Mouse (Mus musculus) left cerebral cortex, adult 11 months (tissue): Measurements from ENCODE around the gene Yrdc.

Experiments used
- DNase-seq: peaks from one replicate; pipeline ENCODE4 v3.0.0; 2022; ENCODE audit warnings: low spot score

The Yrdc gene

DNA sequence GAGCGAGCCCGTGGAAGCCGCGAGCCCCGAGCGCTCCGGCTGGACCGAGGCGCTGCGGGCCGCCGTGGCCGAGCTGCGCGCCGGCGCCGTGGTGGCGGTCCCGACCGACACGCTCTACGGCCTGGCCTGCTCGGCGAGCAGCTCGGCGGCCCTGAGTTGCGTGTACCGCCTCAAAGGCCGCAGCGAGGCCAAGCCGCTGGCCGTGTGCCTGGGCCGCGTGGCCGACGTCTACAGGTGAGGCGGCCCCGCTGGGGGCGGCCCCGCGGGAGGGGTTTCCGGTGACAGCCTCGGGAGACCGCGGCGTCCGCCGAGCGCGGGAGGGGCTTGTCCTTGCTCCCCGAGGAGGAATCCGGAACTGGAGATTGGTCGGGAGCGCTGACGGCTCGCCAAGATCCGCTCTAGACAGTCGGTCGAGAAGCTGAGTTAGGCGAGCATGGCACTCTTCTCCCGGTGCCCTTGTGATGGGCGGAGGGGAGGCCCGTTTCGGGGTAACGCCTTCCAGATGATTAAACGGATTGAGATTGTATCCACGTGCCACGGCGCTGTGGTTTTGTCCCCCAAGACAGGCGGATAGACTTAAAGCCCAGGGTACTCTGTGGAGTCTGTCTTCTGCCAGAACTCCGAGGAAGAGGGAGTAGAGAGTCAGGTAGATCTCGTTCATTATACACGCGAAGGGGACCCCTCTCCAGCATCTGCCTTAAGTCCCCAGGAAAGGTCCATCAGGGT is 617 bp downstream of the Yrdc start, which contains the start of gene 1110065P20Rik:
1110065P20Rik (minus strand) TSS at position 264 of the 726 bp plus-strand sequence.
- DNase-seq: peak; percentile 62

DNA sequence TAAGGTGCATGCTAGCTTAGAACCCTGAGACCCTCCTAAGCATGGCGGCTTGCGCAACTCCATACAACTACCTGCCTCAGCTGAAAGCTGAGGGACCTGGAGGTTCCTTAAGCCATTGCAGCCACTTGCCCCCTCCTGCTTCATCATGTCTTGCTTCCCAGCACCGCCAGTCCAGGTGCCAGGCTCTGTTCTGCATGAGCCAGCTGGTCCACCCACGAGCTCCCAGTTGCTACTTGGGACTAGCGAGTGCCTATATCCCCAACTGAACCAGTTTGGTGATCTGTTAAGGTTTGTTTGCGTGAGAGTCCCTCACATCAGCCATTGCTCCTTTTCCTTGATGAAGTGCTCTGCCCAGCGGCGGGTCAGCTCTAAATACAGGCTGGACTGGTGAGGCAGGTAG is 5.8 kb downstream of the Yrdc start:
- no peak for DNase-seq

DNA sequence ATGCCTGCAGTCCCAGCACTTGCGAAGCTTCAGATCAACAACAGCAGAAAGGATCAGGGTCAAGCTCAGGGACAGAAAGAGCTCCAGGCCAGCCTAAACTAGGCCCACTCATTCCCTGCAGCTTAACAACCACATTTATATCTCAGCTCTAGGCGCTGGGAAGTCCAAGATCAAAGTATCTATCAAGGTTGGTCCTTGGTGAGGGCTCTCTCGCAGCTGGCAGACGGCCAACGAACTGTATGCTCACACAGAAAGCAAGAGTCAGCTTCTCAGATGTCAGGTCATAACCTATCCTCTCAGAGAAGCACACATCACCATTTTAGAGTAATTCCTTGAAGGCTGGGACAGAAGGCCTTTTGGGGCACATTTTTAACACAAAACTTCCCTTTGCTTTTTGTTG is 7.9 kb downstream of the Yrdc start:
- DNase-seq: no peak

DNA sequence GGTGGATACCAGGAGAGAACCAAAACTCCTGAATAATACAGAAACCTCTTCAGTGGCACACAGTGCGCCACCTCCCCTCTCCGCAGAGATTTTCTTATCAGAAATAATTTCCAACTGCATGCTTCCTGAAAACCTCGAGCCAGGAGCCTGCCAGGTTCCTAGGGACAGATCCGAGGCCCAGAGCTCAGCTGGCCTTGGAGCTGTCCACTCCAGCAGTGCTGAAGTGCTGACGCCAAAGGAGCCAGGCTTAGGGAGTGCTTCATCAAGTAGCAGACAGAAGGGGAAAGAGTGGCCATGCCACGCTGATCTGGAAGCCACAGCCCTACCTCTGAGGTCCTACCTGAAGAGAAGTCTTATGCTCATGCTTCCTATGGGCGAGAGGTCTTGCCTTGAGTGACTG is 10.0 kb downstream of the Yrdc start:
- DNase-seq: no peak

DNA sequence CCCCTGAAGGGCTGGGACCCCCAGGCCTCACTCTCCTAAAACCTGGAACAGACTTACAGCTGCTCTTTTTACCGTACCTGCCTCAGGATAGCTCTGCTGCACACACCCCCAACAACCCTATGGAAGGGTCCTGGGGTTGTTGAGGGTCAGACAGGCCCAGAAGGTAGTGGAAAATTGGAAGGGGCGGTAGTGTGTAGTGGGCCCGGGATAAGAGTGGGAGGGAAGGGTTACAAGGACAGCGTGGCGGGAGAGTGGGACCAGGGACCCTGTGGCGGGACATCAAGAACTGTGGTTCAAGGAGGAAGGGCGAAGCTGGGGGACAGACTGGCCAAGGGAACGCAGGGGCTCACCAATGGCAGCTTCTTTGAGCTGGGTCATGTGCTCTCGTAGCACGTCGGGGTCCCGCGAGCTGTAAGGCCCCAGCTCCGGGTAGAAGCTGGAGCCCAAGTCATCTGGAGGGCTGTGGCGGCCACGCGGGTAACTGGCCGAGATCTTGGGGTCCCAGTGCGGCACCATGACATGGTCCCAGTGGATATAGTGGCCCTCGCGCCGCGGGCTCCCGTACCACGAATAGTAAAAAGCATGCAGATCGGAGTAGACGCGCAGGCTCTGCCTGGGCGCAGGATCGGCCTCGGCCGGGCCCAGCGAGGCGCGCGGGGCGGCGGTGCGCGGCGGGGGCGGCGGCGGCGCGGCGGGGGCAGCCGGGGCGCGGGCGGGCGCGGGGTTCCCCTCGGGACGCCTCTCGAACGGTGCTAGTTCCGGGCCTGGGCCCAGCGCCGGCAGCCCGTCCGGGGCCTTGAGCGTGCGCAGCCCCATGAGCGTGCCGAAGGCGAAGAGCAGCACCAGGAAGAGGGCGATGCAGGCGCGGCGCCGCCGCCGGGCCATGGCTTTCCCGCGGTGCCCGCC is 11.1 kb downstream of the Yrdc start, which contains the start of gene Maneal:
Maneal (minus strand) TSS at position 889 of the 906 bp plus-strand sequence.
- DNase-seq: no peak

DNA sequence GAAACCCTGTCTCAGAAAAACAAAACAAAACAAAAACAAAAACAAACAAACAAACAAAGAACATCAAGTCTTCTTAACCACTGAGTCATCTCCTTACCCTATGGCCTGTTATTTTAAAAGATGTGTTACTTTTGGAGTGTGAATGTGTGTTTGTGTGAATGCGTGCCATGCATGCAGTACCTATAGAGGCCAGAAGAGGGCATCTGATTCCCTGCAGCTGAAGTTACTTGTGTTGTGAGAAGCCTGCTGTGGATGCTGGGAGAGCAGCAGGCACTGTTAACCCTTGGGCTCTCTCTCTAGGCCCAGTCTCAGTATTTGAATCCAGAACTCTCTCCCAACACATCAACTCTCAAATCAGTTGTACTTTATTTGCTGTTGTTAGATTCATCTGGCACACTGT is 22.2 kb downstream of the Yrdc start:
- DNase-seq: no peak

DNA sequence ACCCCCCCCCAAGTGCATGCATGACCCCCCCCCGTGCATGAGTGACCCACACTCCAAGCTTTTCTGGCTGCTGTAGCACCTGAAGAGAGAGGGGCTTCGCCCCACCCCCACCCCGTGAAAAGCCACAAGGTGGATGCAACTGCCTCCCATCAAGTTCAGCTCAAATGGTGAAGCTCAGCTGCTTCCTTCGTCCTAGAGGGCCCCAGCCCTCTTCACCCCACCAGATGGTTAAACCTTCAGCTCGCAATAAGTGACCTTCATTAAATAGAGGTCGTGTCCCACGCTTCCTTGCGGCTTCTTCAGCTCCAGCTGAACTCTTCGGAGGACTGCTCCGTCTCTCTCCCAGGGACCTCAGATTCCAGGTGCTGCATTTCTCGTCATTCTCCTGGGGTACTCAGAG is 30.1 kb downstream of the Yrdc start, which contains the start of gene Epha10:
Epha10 (plus strand) TSS at position 301 of the 400 bp plus-strand sequence.
- DNase-seq: no peak

DNA sequence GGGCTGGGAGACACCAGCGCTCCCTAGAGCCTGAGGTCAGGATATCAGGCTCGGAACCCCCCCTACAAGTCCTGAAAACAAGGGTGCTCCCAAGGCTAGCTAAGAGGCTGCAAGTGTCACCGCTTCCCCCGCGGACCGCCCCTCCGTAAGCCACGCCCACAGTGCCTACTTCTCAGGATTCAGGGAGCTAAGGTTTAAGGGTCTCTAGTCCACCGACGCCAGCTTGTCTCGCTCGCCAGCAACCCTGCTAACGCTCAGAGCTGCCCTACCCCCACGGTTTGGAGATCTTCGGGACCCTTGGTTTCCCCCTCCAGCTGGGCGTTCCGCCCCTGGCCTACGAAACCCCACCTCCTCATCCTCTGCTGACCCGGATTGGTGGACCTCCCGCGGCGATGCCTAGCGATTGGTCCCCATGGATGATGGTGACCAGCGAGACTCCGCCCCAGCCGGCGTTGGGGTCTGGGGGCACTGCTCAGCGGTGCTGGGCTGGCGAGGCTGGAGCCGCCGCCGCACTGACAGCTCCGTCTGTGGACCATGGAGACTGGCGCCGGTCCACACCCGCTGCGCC is 30.9 kb downstream of the Yrdc start:
- DNase-seq: peak; percentile 59

DNA sequence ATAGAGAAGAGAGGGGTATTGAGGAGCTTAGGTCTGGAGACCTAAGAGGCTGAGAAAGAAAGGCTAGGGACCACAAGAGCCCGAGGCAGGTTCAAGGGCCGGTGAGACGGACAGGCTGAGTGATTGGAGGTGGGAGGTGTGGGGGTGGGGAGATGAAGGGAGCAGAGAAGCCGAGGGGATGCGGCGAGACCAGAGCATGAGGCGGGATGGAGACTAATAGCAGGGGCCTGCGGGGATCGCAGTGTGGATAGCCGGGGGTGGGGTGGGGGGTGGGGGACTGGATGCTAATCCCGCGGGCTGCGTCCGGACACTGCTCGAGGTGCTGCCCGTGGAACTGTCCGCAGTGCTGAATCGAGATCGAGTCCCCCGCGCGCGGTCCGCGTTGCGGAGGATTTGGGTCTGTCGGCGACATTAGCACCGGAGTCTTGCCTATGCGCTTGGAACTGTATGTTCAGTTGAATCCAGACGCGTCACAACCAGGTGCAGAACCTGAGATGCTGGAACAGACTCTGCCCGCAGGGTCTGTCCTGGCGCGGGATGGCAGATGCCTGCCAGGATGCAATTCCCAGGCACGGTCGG is 31.8 kb downstream of the Yrdc start:
- no peak for DNase-seq

DNA sequence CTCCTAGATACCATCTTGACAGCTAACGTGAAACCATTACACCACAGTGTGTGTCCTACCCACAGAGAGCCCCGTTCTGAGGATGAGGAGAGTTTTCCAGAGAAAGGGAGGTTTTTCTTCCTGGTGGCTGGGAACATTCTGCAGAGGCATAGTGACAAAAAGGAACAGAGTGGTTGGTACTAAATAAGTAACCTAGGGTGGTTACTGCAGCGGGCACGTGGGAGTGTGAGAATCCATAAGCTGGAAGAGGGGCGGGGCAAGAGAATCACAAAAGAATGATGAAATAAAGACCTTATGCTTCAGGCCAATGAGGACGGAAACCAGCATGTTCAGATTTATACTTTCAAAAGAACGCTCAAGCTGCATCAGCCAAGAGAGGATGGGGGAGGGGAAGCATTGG is 38.2 kb downstream of the Yrdc start:
- DNase-seq: no peak

DNA sequence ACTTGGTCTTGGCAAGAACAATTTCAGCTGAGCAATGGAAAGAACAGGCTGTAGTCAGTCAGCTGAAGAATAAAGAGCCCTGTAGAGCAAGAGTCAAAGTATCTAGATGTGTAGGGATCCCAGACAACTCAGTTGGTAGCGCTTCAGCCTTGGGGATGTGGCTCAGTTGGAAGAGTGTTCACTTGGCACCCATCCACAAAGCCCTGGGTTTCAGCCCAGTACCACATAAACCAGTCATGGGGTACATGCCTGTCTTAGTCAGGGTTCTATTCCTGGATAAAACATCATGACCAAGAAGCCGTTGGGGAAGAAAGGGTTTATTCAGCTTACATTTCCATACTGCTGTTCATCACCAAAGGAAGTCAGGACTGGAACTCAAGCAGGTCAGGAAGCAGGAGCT is 39.5 kb downstream of the Yrdc start:
- no peak for DNase-seq

DNA sequence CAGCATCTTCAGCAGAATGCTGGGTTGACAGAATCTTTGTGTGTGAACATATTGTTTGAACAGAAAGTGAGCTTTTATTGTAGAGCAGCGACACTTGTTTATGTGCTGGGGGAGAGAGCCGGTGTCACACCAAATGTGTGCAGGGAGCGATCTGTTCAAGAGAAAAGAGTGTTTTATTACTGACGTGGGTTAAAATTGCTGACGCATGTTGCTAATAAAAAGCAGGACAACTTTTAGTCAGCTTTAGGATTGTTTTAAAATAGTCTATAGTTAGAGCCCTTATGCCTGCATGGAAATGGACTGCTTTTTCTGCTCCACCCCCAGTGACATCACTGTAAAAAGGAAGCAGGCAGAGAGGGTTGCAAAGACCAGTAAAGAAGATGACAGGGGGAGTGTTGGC is 40.4 kb downstream of the Yrdc start:
- no peak for DNase-seq

DNA sequence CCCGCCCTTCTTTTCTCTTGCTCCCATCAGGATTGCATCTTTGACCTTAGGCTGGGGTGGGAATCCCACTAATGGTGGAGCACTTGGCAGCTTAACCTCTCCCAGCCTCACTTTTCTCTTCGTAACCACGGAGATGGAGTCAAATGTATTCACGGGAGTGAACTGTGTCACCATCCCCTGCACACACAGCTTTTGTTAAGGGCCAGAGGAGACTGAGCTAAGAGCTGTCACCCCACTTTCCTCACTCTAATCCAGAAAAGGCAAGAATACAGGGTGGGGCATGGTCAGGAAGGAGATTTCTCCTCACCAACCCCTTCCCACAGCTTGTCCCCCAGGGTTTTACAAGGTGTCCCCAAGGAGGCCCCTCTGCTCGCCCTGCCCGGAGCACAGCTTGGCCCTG is 43.3 kb downstream of the Yrdc start:
- no peak for DNase-seq

DNA sequence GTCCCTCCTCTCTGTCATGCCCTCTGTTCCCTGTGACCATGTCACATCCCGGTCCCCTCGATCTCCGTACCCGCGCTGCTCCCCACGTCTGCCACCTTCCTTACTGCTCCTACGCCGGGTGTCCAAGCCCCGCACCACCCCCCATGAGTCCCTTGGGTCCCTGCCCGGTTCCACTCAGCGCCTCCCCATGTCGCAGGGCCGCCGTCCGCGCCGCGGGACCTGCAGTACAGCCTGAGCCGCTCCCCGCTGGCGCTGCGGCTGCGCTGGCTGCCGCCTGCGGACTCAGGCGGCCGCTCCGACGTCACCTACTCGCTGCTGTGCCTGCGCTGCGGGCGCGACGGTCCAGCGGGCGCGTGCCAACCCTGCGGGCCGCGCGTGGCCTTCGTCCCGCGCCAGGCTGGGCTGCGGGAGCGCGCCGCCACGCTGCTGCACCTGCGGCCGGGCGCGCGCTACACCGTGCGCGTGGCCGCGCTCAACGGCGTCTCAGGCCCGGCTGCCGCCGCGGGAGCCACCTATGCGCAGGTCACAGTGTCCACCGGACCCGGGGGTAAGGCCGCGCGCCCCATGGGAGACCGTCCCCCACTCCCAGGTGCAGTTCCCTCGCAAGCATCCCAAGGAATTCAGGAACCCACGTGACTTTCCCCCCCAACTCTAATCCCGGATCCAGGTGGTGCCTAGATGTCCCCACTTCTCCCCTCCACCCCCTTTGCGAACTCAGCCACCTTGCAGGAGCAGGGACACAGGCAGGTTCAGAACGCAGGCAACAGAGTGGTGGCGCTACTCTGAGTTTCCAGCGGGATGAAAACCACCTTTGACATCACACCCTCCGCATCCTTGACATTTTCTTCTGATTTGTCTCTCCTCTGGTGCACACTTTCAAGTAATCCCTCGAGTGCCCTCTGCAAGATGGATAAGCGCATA is 44.3 kb downstream of the Yrdc start:
- peak; percentile 35 for DNase-seq

DNA sequence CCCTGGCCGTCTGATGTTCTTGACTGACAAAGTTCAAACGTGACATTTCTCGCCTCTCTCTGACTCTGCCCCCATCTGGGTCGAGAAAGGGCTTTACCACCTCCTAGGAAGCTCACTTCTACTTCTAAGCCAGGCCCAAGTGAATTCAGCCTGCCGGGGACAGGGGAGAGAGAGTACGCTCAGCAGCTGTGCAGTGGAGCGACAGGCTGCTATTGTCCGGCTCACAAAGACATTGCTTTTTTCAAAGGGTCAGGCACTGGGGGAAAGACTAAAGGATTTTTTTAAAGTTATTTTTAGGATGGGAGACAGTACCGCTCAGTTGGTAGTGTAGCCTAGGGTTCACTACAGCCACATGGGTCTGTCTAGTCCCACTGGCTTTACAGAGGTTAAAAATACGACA is 47.9 kb downstream of the Yrdc start:
- DNase-seq: no peak

DNA sequence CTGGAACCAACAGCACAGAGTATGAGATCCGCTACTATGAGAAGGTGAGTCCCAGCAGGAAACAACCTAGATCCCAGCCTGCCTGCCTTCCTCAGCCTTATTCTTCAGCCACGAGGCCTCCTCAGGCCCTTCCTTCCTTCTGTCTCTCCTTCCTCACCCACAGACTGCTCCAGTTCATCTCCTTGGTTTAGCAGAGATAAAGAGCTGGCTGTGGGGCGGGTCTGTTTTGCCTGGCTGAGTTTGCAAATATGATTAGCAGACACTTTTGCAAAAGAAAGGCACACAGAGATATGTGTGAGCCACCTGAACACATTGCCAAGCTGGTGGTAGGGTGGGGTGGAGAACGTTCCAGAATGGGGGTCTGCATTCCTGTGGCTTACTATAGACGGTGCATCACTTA is 49.4 kb downstream of the Yrdc start:
- no peak for DNase-seq
